Mouse (Mus musculus) liver, embryonic 14.5 days (tissue): ENCODE results near the gene Hmg20b. TPM values are rescaled to one million over a fixed set of nuclear protein-coding genes. Genes with fewer than 3 reads are reported as not detected.
A peak's percentile ranks its signal among the peaks of the same experiment; 100 is the strongest.

Source experiments
- ATAC-seq: fragments of 200-750 bp; cut with Nextera tagmentation; 2 replicates; pipeline ENCODE4 v1.8.0; 2017; ENCODE audit warnings: moderate number of reproducible peaks, mild to moderate bottlenecking, moderate library complexity; ENCODE audit not compliant: insufficient read depth
- DNase-seq, 3 experiments: peaks; one replicate each; pipeline ENCODE4 v3.0.0-alpha.2; 2012 to 2013; ENCODE audit warnings: low read depth in 3 of 3, low spot score in 3 of 3
- H3K27ac ChIP-seq: fragments of 300-500 bp; sonication (generic); 2 replicates; pipeline ENCODE4 v1.5.1; 2014; ENCODE audit warnings: moderate library complexity, mild to moderate bottlenecking, control low read depth, inconsistent platforms
- H3K27me3 ChIP-seq: fragments of 300-500 bp; sonication (generic); 2 replicates; pipeline ENCODE4 v1.6.1; 2014; ENCODE audit warnings: mild to moderate bottlenecking, low read length, moderate library complexity; ENCODE audit not compliant: control insufficient read depth, insufficient read depth
- H3K36me3 ChIP-seq: fragments of 300-500 bp; sonication (generic); replicated peaks from 2 replicates; pipeline ENCODE4 v1.6.1; 2014; ENCODE audit warnings: low read depth; ENCODE audit not compliant: control insufficient read depth, insufficient read depth
- H3K4me1 ChIP-seq, 2 experiments: fragments of 200-500 bp in 1 of 2; fragments of 300-500 bp in 1 of 2; sonication (generic) in 1 of 2; replicated peaks; 2 replicates each; pipeline ENCODE4 v1.6.1; 2012 to 2014; ENCODE audit warnings: antibody characterized with exemption in 1 of 2, inconsistent platforms in 1 of 2, low read length in 1 of 2; ENCODE audit not compliant: control insufficient read depth in 2 of 2, insufficient read depth in 2 of 2
- H3K4me2 ChIP-seq: fragments of 300-500 bp; sonication (generic); 2 replicates; pipeline ENCODE4 v1.6.1; 2014; ENCODE audit warnings: low read depth, mild to moderate bottlenecking, control low read depth, moderate library complexity
- H3K4me3 ChIP-seq, 2 experiments: fragments of 200-500 bp in 1 of 2; fragments of 300-500 bp in 1 of 2; sonication (generic) in 1 of 2; 2 replicates each; pipeline ENCODE4 v1.5.1; 2012 to 2014; ENCODE audit warnings: low read depth in 2 of 2, low read length in 2 of 2, mild to moderate bottlenecking in 2 of 2, control low read depth in 1 of 2, inconsistent platforms in 1 of 2, moderate library complexity in 1 of 2; ENCODE audit not compliant: insufficient read depth in 1 of 2
- H3K9ac ChIP-seq: fragments of 300-500 bp; sonication (generic); replicated peaks from 2 replicates; pipeline ENCODE4 v1.6.1; 2014; ENCODE audit warnings: mild to moderate bottlenecking, control low read depth, moderate library complexity
- H3K9me3 ChIP-seq: fragments of 300-500 bp; sonication (generic); 2 replicates; pipeline ENCODE4 v1.6.1; 2016; ENCODE audit warnings: low read length, mixed read lengths; ENCODE audit not compliant: control insufficient read depth
- CTCF ChIP-seq: IDR thresholded peaks from 2 replicates; pipeline ENCODE4 v1.5.1; 2016; ENCODE audit warnings: antibody characterized with exemption, low read depth, control low read depth
- EP300 ChIP-seq: IDR thresholded peaks from 2 replicates; pipeline ENCODE4 v1.6.1; 2016; ENCODE audit warnings: antibody characterized with exemption, low read depth
- WGBS: fragments of 180-500 bp; shearing (Covaris S2); extraction: QIAGEN DNeasy Blood & Tissue Kit; methylation state at CpG from one replicate; pipeline ENCODE4 v1.1.7; 2014; ENCODE audit not compliant: insufficient replicate concordance; 5-methylcytosine and 5-hydroxymethylcytosine counted together
- polyA plus RNA-seq, 2 experiments: library from polyadenylated mRNA; depleted of rRNA in 1 of 2; stranded (reverse) in 1 of 2; unstranded in 1 of 2; fragments of >200 nt; fragmentation: Nextera tagmentation in 1 of 2; extraction: Ambion mirVana in 1 of 2; gene quantifications; 2 replicates each; pipeline versions ENCODE4 v1.2.1 to v1.2.3; 2012 to 2014

The Hmg20b gene
- polyA plus RNA-seq, 2 experiments = 20.3 to 24.9 TPM

GRCm38 (mm10) chr10:81303258-81303657 lies 47.0 kb downstream of the Hmg20b start:
- peaks cover 6% of the 10 kb centered on the region; the same call in 1 of the 2 replicates for H3K36me3 ChIP-seq
- ATAC-seq (no peak), DNase-seq (no peak)
- no peak overlapping the region for H3K4me3 ChIP-seq
- H3K27ac ChIP-seq = no peak overlapping the region
- H3K9me3 ChIP-seq = no peaks in the 10 kb centered on the region
- TF ChIP-seq EP300 = no peak
- no peak for TF ChIP-seq CTCF
- H3K9ac ChIP-seq = peak overlapping the region; percentile 35
- WGBS = 37% methylated on average over 10 of the region's 10 CpGs
- peak overlapping the region; percentile 52 for H3K4me2 ChIP-seq
- no peaks in the 10 kb centered on the region for H3K27me3 ChIP-seq
- H3K4me1 ChIP-seq = peaks cover 19 to 45% of the 10 kb centered on the region in 2 experiments

- H3K27me3 ChIP-seq = no peaks in the 10 kb centered on the region
- TF ChIP-seq EP300 = no peak
- TF ChIP-seq CTCF = no peak
- H3K9ac ChIP-seq = peak overlapping the region; percentile 35
- H3K36me3 ChIP-seq = peaks cover 6% of the 10 kb centered on the region; the same call in 1 of the 2 replicates
- no peak overlapping the region for H3K4me3 ChIP-seq
- peak; percentile 43; the same call in 1 of the 2 replicates for ATAC-seq
- 13% methylated on average over 14 of the region's 14 CpGs for WGBS
- H3K27ac ChIP-seq = no peak overlapping the region
- H3K4me2 ChIP-seq = peak overlapping the region; percentile 52
- DNase-seq = no peak
- H3K4me1 ChIP-seq = peaks cover 19 to 47% of the 10 kb centered on the region in 2 experiments
- no peaks in the 10 kb centered on the region for H3K9me3 ChIP-seq
Observed at GRCm38 (mm10) chr10:81302781-81303218, 47.5 kb downstream of the Hmg20b start.

GRCm38 (mm10) chr10:81302288-81302687 lies 48.0 kb downstream of the Hmg20b start:
- Histone ChIP-seq H3K9ac (no peak overlapping the region; the same call in 1 of the 2 replicates), H3K36me3 (peaks cover under 1% of the 10 kb centered on the region; the same call in 1 of the 2 replicates), H3K27me3 (no peaks in the 10 kb centered on the region), H3K4me2 (peak overlapping the region; percentile 52), H3K9me3 (no peaks in the 10 kb centered on the region), H3K4me3 (no peak overlapping the region), H3K27ac (no peak overlapping the region), H3K4me1 (peaks cover 19 to 48% of the 10 kb centered on the region in 2 experiments)
- DNase-seq = no peak
- TF ChIP-seq CTCF = no peak
- no peak for TF ChIP-seq EP300
- 57% methylated on average over 4 of the region's 4 CpGs for WGBS
- ATAC-seq = no peak

GRCm38 (mm10) chr10:81301321-81301720 lies 49.0 kb downstream of the Hmg20b start:
- DNase-seq (no peak), ATAC-seq (no peak)
- Histone ChIP-seq H3K4me2 (no peak overlapping the region), H3K27ac (no peak overlapping the region), H3K4me1 (peaks cover 19 to 49% of the 10 kb centered on the region in 2 experiments), H3K9ac (no peak overlapping the region), H3K4me3 (no peak overlapping the region), H3K36me3 (no peaks in the 10 kb centered on the region), H3K27me3 (no peaks in the 10 kb centered on the region), H3K9me3 (no peaks in the 10 kb centered on the region)
- 74% methylated on average over 9 of the region's 9 CpGs for WGBS
- TF ChIP-seq EP300 = no peak
- no peak for TF ChIP-seq CTCF

GRCm38 (mm10) chr10:81300352-81300907 lies 49.9 kb downstream of the Hmg20b start:
- Histone ChIP-seq H3K27ac (peak overlapping the region; percentile 4), H3K9me3 (no peaks in the 10 kb centered on the region), H3K4me1 (peaks cover 19 to 50% of the 10 kb centered on the region in 2 experiments), H3K4me2 (peak overlapping the region; percentile 28; the same call in 1 of the 2 replicates), H3K27me3 (no peaks in the 10 kb centered on the region), H3K4me3 (no peak overlapping the region), H3K36me3 (no peaks in the 10 kb centered on the region), H3K9ac (no peak overlapping the region; the same call in 1 of the 2 replicates)
- DNase-seq = no peak
- peak; percentile 22; the same call in 1 of the 2 replicates for ATAC-seq
- no peak for TF ChIP-seq EP300
- no peak for TF ChIP-seq CTCF
- WGBS = 76% methylated on average over 9 of the region's 9 CpGs
